Mouse (Mus musculus) neural tube, embryonic 14.5 days (tissue): Measurements from ENCODE around the gene Gm10985. TPM values are rescaled to one million over a fixed set of nuclear protein-coding genes. Genes with fewer than 3 reads are reported as not detected.

Source experiments
- ATAC-seq: fragments of 200-750 bp; cut with Nextera tagmentation; 2 replicates; pipeline ENCODE4 v1.8.0; 2017; ENCODE audit warnings: low read depth, mild to moderate bottlenecking, moderate TSS enrichment, moderate library complexity
- H3K27ac ChIP-seq: fragments of 300-500 bp; sonication (generic); 2 replicates; pipeline ENCODE4 v1.5.1; 2014; ENCODE audit warnings: low read depth, mild to moderate bottlenecking, control low read depth, low read length, moderate library complexity, mixed read lengths
- H3K27me3 ChIP-seq: fragments of 300-500 bp; sonication (generic); 2 replicates; pipeline ENCODE4 v1.6.1; 2014; ENCODE audit warnings: low read length; ENCODE audit not compliant: control insufficient read depth, insufficient read depth
- H3K36me3 ChIP-seq: fragments of 300-500 bp; sonication (generic); 2 replicates; pipeline ENCODE4 v1.6.1; 2014; ENCODE audit warnings: low read length, mixed read lengths; ENCODE audit not compliant: control insufficient read depth, insufficient read depth
- H3K4me1 ChIP-seq: fragments of 300-500 bp; sonication (generic); 2 replicates; pipeline ENCODE4 v1.6.1; 2014; ENCODE audit warnings: low read length; ENCODE audit not compliant: control insufficient read depth, insufficient read depth
- H3K4me2 ChIP-seq: fragments of 300-500 bp; sonication (generic); 2 replicates; pipeline ENCODE4 v1.6.1; 2014; ENCODE audit warnings: mild to moderate bottlenecking, low read depth, low read length, control low read depth
- H3K4me3 ChIP-seq: fragments of 300-500 bp; sonication (generic); 2 replicates; pipeline ENCODE4 v1.5.1; 2014; ENCODE audit warnings: low read depth, low read length, control low read depth, mixed read lengths
- H3K9ac ChIP-seq: fragments of 300-500 bp; sonication (generic); replicated peaks from 2 replicates; pipeline ENCODE4 v1.6.1; 2014; ENCODE audit warnings: low read depth, mild to moderate bottlenecking, control low read depth, low read length, mixed read lengths
- H3K9me3 ChIP-seq: fragments of 300-500 bp; sonication (generic); 2 replicates; pipeline ENCODE4 v1.6.1; 2016; ENCODE audit warnings: low read length; ENCODE audit not compliant: control insufficient read depth
- WGBS: fragments of 180-500 bp; shearing (Covaris S2); extraction: QIAGEN DNeasy Blood & Tissue Kit; methylation state at CpG from one replicate; pipeline ENCODE4 v1.1.7; 2014; 5-methylcytosine and 5-hydroxymethylcytosine counted together
- polyA plus RNA-seq: library from polyadenylated mRNA; unstranded; fragments of >200 nt; fragmentation: Nextera tagmentation; extraction: Ambion mirVana; gene quantifications from 2 replicates; pipeline ENCODE4 v1.2.1, GENCODE M21; 2014

Gene Gm10985
- polyA plus RNA-seq, 1 experiment from 2014 or later = not detected

GRCm38 (mm10) chr3:53854831-53855230 lies 9.9 kb downstream of the Gm10985 start:
- Histone ChIP-seq H3K27me3 (no peaks in the 10 kb centered on the region), H3K9me3 (no peaks in the 10 kb centered on the region), H3K9ac (no peak overlapping the region), H3K4me1 (no peaks in the 10 kb centered on the region), H3K27ac (no peak overlapping the region), H3K36me3 (peaks cover 21% of the 10 kb centered on the region), H3K4me3 (no peak overlapping the region), H3K4me2 (no peak overlapping the region)
- ATAC-seq = no peak
- WGBS = 95% methylated on average over 3 of the region's 3 CpGs

GRCm38 (mm10) chr3:53863383-53864220 lies 18.7 kb downstream of the Gm10985 start, which contains the start of gene Ufm1:
TSS of gene Ufm1 (minus strand) at chr3:53863830.
- WGBS = under 1% methylated on average over 58 of the region's 58 CpGs
- peak within 1 kb of the TSS; percentile 78 for H3K9ac ChIP-seq
- peaks cover 15% of the 10 kb centered on the region for H3K36me3 ChIP-seq

DNA sequence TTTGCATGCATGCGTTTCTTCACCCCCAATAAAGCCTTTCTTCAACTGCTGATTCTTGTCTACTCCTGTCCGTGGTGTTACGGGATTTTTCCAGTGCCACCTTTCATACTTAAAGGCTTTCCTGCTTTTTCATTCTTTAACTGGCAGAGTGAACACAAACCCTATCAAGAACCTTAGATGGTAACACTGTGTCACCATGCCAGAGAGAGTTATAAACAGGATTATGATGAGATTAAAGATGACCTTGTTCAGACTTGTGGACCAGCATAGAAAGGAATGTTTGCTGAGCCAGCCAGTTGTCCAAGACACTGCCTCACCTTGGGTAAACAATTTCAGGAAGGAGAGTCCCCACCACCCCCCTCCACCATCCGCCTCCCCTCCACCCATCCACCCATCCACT lies 23.3 kb downstream of the Gm10985 start:
- H3K9me3 ChIP-seq = no peaks in the 10 kb centered on the region
- 88% methylated on average over 4 of the region's 4 CpGs for WGBS
- no peak overlapping the region for H3K4me3 ChIP-seq
- no peaks in the 10 kb centered on the region for H3K27me3 ChIP-seq
- no peak overlapping the region for H3K27ac ChIP-seq
- H3K4me2 ChIP-seq = no peak overlapping the region
- H3K36me3 ChIP-seq = no peaks in the 10 kb centered on the region
- H3K9ac ChIP-seq = no peak overlapping the region
- peaks cover 3% of the 10 kb centered on the region; the same call in 1 of the 2 replicates for H3K4me1 ChIP-seq
- ATAC-seq = no peak

More at GRCm38 (mm10) chr3:53863383-53864220, 18.7 kb downstream of the Gm10985 start, which contains the start of gene Ufm1:
- peak; percentile 99 for ATAC-seq
- Histone ChIP-seq H3K4me2 (peak within 1 kb of the TSS; percentile 94), H3K4me3 (peak within 1 kb of the TSS; percentile 95), H3K27me3 (no peaks in the 10 kb centered on the region), H3K4me1 (peaks cover 8% of the 10 kb centered on the region), H3K9me3 (no peaks in the 10 kb centered on the region), H3K27ac (peak within 1 kb of the TSS; percentile 60; the same call in 1 of the 2 replicates)

GRCm38 (mm10) chr3:53869263-53869662 lies 24.4 kb downstream of the Gm10985 start:
- H3K27me3 ChIP-seq = no peaks in the 10 kb centered on the region
- H3K9me3 ChIP-seq = no peaks in the 10 kb centered on the region
- no peak overlapping the region for H3K4me2 ChIP-seq
- WGBS = 17% methylated on average over 1 of the region's 1 CpGs
- H3K4me3 ChIP-seq = no peak overlapping the region
- no peaks in the 10 kb centered on the region for H3K36me3 ChIP-seq
- no peak overlapping the region for H3K9ac ChIP-seq
- H3K4me1 ChIP-seq = peaks cover 2% of the 10 kb centered on the region; the same call in 1 of the 2 replicates
- no peak for ATAC-seq
- H3K27ac ChIP-seq = no peak overlapping the region

DNA sequence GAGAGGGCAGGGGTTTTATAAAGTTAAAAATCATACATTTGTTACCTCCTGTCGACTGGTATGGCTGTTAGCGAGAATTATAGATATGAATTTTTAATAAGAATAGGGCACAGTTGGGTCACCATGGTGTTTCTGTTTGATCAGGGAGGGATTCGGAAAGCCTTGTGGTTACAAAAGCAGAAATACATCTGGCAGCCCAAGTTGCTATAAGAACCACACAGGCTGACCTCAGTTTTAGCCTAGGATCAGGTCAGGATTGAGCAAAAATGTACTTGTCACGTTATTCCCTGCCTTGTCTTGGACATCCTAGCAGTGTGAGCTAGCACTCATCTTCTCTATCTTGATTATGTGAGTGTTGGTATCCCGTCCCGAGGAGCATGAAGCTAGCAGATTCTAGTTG lies 25.6 kb downstream of the Gm10985 start:
- Histone ChIP-seq H3K36me3 (no peaks in the 10 kb centered on the region), H3K9me3 (no peaks in the 10 kb centered on the region), H3K9ac (no peak overlapping the region), H3K4me1 (no peaks in the 10 kb centered on the region), H3K4me2 (no peak overlapping the region), H3K27me3 (no peaks in the 10 kb centered on the region), H3K4me3 (no peak overlapping the region), H3K27ac (no peak overlapping the region)
- 88% methylated on average over 6 of the region's 6 CpGs for WGBS
- no peak for ATAC-seq

DNA sequence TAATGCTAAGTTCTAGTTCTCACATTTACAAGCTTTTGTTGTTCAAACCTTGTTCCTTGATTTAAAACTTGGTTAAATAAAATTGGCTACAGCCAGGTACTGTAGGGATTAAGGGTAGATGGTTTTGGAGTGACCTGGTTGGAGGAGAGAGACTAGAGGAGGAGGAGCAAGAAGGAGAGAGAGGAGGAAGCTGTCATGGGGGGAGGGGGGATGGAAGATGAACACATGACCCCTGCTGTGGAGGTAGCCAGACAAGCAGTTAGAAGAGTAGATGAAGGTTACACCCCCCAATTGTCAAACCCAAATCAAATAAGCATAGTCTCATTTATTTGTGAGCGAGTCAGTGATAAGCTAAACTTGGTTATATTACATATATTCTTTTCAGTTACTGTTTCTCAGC lies 26.7 kb downstream of the Gm10985 start:
- no peak for ATAC-seq

GRCm38 (mm10) chr3:53890619-53891540 lies 46.0 kb downstream of the Gm10985 start:
- Histone ChIP-seq H3K9me3 (no peaks in the 10 kb centered on the region), H3K36me3 (no peaks in the 10 kb centered on the region), H3K4me2 (no peak overlapping the region), H3K4me3 (no peak overlapping the region), H3K4me1 (no peaks in the 10 kb centered on the region), H3K27me3 (no peaks in the 10 kb centered on the region), H3K9ac (no peak overlapping the region), H3K27ac (no peak overlapping the region)
- ATAC-seq = no peak
- 79% methylated on average over 12 of the region's 12 CpGs for WGBS

More for the DNA sequence above, 26.7 kb downstream of the Gm10985 start:
- Histone ChIP-seq H3K27me3 (no peaks in the 10 kb centered on the region), H3K4me2 (no peak overlapping the region), H3K36me3 (no peaks in the 10 kb centered on the region), H3K4me1 (no peaks in the 10 kb centered on the region), H3K9ac (no peak overlapping the region), H3K27ac (no peak overlapping the region), H3K9me3 (no peaks in the 10 kb centered on the region), H3K4me3 (no peak overlapping the region)
- WGBS = 88% methylated on average over 1 of the region's 1 CpGs
